Mouse (Mus musculus): ENCODE measurements around the gene Plcg2.

Gene Plcg2

DNA sequence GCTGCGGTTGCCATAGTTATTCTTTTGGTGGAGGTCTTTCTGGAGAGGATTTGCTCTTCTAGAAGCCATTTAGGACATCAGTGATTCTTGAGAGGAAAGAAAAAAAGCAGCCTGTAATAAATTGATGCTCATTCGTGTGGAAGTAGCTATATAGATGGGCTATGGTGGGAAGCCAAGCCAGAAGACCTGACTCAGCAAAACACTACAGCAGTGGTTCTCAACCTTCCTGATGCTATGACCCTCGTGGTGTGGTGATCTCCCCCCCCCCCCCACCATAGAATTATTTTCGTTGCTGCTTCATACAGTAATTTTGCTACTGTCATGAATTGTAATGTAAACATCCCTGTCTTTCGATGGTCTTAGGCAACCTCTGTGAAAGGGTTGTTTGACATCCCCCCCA lies 134.4 kb downstream of the Plcg2 start:
- no peak for DNase-seq (ENCODE audit: low read depth, low spot score)

DNA sequence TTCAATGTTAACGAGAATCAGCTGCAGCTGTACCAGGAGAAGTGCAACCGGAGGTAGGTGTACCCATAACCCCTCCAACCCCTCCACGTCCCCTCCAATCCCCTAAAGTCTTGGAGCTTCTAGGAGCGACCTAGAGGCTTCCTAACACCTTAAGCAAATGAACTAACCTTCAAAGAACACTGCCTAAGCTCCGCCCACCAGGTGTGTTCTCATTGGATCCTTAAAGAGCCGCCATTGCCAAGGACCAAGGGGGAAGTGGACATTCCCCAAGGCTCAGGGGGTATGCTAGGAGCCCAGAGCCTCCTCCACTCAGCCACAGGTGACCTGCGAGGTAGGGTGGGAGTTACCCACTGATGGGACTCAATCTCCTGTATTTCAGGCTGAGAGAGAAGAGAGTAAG lies 136.3 kb downstream of the Plcg2 start:
- DNase-seq (ENCODE audit: low read depth, low spot score), result no peak

DNA sequence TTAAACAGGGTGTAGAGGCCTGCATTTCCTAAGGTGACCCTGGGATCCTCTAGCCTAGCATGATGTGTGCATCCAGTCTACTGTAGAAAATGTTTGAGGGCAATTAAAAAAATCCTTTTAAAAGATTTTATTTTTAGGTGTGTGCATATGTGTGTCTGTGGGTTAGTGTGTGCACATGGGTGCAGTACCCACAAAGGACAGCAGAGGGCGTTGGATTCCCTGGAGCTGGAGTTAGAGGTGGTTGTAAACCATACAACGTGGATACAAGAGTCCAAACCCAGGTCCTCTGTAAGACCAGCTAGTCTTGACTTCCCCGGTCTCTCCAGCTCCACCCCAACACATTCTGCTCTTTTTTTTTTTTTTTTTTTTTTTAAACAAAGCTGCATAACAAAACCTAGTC lies 139.4 kb downstream of the Plcg2 start:
- DNase-seq (ENCODE audit: low read depth, low spot score), result no peak

DNA sequence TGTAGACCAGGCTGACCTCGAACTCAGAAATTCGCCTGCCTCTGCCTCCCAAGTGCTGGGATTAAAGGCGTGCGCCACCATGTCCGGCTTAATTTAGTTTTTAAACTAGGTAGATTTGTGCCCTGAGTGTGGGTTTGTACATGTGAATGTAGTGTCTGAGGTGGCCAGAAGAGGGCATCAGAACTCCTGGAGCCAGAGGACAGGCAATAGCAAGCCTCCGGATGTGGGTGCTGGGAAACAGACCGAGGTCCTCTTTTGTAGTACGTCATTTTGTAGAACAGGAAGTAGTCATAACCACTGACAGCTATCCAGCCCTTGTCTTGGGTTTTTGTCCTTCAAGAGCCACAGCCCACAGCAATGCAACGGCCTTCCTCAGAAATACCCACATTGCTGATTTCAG lies 141.5 kb downstream of the Plcg2 start:
- no peak for DNase-seq (ENCODE audit: low read depth, low spot score)

DNA sequence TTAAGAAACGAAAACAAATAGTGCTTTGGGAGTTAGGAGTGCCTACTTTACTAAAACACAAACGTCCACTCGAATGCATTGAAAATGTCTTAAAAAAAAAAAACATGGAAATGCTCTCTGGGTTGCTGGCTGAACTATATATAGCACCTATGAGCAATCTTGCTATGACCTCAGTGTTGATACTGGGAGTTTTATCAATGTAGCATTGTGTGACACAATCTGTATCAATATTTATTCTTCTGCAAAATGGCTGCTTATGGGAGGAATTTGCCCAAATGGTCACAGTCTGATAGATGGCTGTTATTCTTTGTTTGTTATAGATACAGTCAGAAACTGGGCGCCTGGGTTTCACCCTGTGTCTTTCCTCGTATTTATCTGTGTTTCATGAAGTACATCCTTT lies 147.4 kb downstream of the Plcg2 start:
- DNase-seq (ENCODE audit: low read depth, low spot score), result no peak

DNA sequence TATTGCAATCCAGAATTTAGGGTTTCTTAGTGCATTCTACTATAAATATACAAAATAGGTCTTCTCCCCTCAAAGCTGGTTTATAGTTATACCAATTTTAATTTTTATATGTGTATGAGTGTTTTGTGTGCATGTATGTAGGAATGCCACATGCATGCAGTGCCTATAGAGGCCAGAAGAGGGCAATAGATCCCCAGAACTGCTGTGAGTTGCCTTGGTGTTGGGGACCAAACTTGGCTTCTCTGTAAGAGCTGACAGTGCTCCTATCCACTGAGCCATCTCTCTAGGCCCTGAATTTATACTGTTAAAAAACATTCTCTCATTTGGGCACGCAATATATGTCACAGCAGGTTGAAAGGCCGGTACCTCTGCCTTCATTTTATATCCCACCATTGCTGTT lies 147.9 kb downstream of the Plcg2 start:
- DNase-seq (ENCODE audit: low read depth, low spot score), result peak; percentile 35

DNA sequence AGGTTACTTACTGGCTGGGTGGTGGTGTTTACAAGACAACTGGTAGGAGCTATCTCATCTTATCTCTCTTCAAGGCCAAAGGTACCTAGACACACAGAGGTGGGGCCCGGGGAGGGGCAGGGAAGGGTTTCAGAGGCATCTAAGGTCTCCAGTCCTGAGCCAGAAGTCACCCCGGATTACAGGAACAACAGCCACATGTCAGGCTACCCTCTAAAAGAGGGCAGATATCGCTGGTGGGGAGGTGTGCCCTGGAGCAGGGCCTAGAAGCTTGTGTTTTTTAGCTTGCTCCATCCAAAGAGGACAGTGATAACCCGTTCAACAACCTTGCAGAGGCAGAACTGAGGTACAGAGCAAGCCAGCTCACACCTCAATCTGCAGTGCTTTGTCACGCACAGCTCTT lies 148.3 kb downstream of the Plcg2 start:
- no peak for DNase-seq (ENCODE audit: low read depth, low spot score)

DNA sequence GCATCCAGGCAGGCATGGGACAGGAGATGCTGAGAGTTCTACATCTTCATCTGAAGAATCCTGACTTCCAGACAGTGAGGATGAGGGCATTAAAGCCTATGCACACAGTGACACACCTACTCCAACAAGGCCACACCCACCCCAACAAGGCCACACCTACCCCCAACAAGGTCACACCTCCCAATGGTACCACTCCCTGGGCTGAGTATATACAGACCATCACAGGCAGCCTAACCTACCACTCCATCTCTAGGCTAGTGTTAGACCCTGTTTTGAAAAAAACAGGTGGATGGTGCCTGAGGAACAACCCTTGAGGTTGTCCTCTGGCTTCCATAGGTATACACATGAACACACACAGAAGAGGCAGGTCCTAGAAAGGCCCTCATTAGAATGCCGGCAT lies 154.2 kb downstream of the Plcg2 start:
- DNase-seq (ENCODE audit: low read depth, low spot score), result no peak

DNA sequence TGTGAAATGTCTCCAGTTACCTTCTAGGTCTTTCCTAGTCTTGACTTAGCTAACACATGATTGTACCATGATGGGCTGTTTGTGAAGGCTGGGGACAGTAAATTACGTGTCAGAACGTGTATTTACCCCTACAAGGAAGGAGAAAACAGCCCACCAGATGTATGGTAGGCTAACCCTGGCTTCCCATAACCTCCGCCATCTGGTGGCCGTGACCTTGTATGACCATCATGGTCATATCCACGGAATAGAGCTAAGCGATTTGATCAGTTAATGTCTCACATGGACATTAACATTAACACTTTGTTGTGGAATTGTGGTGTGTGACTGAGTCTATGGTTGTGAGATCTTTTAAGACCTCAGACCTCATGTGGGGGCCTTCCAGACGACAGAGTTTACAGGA lies 160.9 kb downstream of the Plcg2 start:
- no peak for DNase-seq (ENCODE audit: low read depth, low spot score)

DNA sequence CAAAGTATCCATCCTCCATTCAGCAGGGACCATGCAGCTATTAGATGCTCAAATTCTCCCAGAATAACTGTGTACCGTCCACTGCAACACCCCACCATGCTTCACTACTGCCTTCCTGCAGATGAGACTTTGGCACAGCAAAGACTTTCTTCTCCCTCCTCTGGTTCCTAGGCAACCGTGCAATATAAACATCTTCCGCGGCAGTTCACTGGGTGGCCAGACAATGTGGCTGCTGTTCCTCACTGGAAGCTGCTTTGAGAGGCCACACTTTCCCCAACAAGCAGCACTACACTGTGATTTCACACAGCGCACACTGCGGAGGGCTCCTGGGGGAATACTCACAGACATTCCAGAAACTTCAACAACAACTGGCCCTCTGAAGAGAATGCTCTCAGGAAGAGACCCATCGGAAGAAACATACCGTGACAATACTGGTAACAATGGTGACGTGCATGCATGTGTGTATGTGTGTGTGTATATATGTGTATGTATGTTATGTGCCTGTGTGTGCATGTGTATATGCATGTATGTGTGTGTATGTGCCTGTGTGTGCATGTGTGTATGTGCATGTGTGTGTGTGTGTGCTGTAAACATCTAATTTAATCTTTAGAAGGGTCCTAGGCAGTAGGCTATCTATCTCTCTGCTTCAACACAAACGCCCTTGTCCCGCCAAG lies 162.4 kb downstream of the Plcg2 start:
- DNase-seq (ENCODE audit: low read depth, low spot score), result no peak

DNA sequence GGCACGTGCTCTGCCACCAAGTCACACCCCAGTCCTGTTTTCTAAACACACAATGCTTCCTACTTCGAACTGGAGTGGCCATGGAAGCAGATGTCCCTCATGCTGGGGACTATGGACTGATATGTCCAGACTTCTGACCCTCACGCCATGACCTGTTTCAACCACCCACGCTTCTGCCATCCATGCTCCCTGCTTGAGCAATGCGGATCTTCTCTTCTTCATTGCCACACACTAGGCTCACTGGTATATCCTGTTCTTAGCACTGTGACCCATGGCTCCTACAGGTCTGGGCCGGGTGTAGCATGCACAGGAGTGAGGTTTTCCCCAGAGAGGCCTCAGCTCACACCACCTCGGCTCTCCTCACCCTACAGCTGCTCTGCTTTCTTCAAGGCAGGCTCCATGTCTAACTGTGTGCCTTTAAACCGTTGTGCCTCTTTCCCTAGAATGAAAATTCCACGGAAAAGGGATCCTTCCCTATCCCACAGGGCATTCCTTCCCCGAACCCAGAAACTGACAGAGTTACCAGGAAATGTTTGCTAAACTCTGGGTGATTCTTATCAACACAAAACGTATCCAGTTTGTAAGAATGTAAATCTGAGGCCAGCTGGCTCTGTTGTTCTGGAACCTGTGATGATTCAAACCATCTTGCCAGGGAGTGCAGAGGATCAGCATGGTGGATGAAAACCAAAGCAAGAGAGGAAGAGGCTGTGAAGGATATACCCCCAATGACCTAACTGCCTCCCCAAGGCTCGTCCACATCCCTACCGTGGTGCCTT lies 169.4 kb downstream of the Plcg2 start:
- no peak for DNase-seq (ENCODE audit: low read depth, low spot score)

DNA sequence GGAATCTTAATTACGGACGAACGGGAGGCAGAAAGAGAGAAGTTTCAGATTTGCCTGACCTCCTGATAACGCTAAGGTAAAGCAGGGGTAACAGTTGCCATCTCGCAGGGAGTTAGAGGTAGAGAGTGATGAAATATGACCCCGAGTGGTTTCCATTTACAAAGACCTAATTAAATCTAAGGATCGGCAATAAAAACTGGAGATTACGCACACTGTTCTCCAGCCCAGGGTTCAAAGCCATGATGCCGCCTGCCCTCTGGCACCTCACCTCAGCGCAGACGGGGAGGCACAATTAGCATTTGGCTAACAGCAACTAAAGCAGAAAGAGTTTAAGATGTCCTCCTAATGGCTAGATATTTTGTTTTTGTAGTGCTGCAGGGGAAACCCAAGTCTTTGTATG lies 172.4 kb downstream of the Plcg2 start:
- DNase-seq (ENCODE audit: low read depth, low spot score), result no peak

DNA sequence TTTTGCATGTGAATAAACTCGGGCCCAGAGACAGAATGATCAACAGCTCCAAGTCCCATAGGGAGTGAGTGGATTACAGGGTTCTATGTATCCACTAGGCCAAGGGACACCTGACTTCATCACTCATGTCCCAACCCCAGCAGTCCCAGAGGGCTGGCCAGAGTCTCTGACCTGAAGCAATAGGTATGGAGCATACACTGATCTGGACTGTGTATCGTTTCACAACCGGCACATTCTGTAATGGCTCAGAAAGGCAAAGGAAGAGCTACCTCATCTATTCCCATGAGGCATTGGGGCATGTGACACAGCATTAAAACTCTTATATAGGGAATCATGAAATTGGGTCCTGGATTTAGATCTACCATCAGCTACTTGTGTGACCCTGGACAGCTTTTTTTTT lies 174.5 kb downstream of the Plcg2 start:
- no peak for DNase-seq (ENCODE audit: low read depth, low spot score)

DNA sequence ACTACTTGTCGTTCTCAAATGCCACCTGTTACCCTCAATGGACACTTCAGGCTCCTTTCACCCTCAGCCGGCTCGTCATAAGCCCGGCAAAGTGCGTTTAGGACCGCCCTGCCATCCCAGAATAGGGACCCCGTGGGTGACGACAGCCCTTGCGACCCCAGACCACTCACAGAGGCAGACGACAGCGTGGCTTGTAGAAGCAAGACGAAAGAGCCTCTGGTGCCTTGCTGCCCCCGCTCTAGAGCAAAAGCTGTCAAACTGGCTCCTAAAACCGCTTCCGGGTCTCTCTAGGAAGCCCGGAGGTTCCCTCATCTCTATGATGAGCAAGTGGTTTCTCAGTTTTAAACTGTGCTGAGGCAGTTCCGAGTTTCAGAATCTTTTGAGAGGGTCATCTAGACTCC lies 175.3 kb downstream of the Plcg2 start, which contains the start of gene Sdr42e1:
Gene Sdr42e1, minus strand, starts transcription at position 260 of the 401 bp plus-strand sequence.
- DNase-seq (ENCODE audit: low read depth, low spot score), result peak; percentile 74

DNA sequence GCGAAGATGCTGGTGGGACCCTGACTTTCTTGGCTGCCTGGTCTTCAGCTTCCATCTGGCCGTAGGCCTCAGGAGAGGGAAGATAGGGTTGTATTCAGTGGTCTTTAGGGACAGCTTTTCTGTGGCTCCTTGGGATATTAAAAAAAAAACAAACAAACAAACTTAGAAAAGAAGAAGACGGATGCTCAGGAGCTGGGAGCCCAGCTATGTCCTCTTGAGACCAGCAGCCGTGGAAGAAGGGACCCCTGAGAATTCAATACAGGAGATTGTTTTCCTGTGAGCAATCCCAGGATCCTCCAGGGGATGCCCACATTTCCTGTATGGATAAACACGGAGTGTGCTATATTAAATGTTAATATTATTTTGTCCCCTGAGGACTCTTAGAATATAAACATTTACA lies 177.1 kb downstream of the Plcg2 start:
- no peak for DNase-seq (ENCODE audit: low read depth, low spot score)

DNA sequence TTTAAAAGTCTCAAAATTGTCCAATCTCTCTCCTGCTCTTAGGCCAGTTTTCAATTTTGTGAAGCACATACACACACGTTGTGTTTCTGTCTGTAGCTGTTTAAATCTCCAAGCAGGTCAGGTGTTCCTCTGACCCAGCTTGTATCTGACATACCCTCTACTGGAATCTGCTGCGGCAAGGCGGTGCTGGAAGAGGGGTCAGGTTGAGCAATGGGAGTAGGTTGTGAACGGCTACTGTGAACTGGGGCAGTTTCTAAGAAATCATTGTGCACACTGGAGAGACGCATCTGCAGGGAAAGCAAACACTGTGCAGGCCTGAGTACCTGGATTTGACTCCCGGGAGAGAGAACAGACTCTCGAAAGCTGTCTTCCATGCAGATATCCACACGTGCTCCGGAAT lies 178.4 kb downstream of the Plcg2 start:
- DNase-seq (ENCODE audit: low read depth, low spot score), result no peak

DNA sequence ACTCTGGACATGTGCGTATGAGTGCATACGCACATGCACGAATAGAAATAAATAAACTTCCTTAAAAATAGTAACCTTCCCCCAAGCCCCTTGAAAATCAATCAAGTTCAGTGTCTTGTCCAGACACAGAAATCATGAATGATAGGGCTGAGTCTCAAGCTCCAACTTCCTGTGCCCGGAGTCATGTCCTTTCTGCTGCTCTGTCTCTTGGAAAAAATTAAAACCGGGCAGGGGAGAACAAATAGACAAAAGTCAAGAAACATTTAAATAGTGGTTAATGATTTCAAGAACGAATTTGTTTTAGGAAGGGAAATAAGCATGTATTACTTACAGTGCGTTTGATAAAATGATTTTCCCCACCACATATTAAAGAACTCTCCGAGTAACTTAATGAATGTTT lies 178.9 kb downstream of the Plcg2 start:
- DNase-seq (ENCODE audit: low read depth, low spot score), result no peak

DNA sequence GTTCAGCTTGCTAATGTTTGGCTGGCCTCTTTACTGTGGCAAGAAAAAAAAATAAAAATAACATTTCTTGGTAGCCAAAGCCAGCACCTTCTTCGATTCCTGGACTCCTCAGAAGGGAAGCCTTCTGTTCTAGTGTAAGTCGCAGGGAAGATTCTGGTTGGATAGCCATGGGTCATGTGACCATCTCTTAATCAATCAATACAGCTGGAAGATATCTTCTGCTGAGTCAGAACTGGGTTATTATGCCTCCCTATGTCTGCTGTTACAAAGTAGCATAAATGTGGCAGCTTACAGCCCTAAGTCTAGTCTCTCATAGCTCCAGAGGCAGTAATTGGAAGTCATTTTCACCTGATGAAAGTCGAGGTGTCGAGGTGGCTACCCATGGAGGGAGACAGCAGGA lies 180.6 kb downstream of the Plcg2 start:
- DNase-seq (ENCODE audit: low read depth, low spot score), result no peak

DNA sequence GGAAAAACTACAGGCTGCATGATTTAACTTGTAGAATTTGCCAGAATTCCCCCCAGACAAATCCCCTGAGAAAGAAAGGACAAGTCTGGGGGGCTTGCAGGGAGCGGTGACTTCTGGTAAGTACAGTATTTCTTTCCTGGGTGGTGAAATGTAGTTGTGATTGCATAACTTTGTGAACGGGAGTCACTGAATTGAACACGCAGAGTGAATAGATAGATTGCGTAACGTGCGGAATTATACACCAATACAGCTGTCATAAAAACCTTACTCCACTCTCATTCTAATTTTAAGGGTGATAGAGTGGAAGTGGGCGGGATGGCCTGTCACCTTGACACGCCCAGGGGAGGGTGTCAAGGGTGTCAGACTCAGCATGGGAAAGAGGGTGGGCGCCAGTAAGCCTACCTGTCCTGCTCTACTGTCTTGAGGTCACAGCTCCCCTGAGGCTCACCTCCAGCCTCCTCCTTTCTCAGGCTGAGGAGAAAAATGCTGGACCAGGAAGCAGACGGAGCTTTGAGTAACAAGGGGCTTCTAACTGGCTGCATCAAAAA lies 185.9 kb downstream of the Plcg2 start:
- no peak for DNase-seq (ENCODE audit: low read depth, low spot score)

DNA sequence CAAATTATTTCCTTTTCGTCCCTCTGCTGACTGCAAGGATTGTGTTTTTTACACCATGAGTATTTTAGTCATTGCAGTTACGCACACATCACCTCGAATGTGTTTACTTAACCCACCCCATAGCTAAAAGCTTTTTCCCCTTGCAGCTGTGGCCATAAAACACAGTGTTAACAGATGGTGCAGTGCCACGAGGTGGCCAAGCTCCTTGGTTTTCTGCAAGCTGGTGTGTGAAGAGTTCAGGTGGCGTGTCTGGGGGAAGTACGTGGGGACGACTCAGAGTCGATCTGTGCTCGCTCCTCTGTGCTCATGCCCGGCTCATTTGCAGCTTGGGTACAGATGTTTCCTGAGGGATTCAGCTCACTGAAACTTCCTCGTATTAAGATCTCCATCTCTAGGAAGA lies 186.4 kb downstream of the Plcg2 start:
- DNase-seq (ENCODE audit: low read depth, low spot score), result no peak

Measured in CD4-positive, CD25-positive, alpha-beta regulatory T cell, adult 2 months (primary cell).